Mouse (Mus musculus): ENCODE measurements around the gene Krt84.
"Not testable (repeated sequence)": the region's sequence is repeated elsewhere in the genome, so short reads cannot be mapped to it uniquely, and the experiment has no call there.

The Krt84 gene

GRCm38 (mm10) chr15:101532720-101533119, at the start of gene Krt84:
Krt84 (minus strand) TSS chr15:101532820.
- DNase-seq = no peak

DNA sequence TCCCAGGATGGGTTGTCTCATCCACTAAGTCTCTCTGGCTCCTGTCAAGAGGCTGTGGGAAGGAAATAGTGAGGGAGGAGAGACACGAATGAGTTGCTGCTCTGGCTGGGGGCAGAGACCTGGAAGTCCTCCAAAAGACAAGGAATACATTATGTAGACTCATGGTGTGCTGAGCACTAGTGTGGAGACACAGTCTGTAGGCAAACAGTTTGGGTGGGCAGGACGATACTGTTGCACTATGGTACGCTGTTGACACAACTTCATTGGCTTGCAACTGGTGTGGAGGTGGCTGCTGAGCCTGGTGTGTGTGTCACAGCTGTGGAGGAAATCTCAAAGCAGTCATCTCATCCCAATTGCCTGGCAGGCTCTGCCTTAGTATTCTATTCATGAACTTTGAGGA, 49.1 kb upstream of the Krt84 start:
- DNase-seq = no peak

DNA sequence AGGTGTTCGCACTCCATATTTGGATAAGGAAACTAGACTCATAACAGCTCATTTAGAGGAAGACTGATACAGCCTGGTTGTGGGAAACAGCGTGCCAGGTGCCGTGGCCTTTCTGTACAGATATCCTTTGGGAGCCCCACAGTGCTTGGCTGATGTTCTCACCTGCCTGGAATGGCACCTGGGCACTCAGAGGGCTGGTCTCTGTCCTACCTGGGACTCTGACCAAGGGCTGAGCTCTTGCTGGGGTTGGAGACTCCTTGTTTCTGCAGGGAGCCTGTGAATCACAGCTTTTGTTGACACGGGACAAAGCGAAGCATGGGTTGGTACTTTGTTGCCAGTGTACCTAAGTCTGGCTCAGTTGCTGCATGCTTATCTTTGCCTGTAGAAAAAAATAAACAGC, 42.9 kb upstream of the Krt84 start:
- DNase-seq = no peak

DNA sequence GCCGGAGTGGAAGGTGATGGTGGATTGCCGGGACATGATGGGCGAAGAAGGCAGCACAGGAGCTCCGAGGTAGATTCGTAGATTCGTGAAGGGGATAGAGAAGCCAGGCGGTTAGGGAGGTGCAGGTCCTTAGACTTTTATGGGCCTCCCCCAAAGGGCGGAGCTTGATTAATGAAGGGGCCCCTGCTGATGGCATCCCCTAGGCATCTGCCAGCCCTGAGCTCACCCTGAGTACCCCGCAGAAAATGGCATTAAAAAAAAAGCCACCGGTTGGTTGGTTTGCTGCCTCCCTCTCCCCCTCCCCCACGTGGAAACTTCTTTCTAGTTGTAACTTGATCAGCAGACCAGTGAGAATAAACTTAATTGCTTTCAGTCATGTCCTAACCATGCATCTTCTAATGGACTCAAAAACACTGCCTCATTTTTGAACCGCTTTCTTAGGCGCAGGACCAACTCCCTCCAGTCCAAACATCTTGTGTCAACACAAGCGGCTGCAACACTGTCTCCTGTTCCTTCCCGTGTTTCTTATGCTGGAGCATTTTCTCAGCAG, 41.3 kb upstream of the Krt84 start, which contains the start of gene Krt75:
Krt75 (minus strand) TSS at position 109 of the 550 bp plus-strand sequence.
- no peak for DNase-seq

GRCm38 (mm10) chr15:101567780-101568179, 35.2 kb upstream of the Krt84 start:
- no peak for DNase-seq

- no peak for DNase-seq
Observed at GRCm38 (mm10) chr15:101562850-101563249, 30.2 kb upstream of the Krt84 start, which contains the start of gene Krt90. Krt90 (minus strand) TSS chr15:101562950.

GRCm38 (mm10) chr15:101558034-101558646, 25.5 kb upstream of the Krt84 start:
- DNase-seq = no peak

- DNase-seq = peak; percentile 21 to 34
Observed at GRCm38 (mm10) chr15:101553169-101553568, 20.5 kb upstream of the Krt84 start.

DNA sequence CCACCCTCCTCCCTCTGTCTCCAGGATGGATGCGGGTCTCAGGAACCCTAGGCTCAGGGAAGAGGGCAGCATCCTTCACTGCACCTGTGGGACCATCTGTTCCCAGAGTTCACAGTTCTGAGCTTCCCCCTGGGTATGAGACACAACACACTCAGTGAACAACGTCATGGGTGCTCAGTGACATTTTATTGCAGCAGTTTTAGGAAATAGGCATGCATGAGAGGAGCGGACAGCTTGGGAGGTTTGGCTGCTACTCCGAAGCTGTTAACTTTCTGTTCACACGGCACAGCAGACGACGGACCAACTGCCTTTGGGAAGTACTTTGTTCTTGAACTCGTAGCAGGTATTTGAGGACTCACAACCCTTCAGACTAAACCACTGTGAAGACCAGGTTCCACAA, 19.6 kb upstream of the Krt84 start:
- DNase-seq = no peak

DNA sequence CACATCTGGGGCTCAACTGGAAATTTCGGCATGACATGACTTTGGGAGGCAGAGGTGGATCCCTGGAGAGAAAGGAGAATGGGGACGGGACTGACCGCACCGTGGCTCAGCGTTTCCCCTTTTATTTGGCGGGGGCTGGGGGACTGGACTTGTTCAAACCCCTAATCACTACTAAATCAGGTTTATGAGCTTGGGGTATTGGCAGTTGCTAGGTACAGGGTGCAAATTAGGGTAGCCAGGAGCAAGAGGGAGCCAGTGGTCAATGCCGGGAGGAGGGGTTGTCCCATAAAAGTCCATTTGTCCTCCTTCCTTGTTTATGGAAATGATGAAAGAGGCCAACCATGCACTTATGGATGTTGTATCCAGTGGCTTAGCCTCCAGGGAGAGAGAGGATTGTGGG, 17.9 kb upstream of the Krt84 start, which contains the start of gene Krt82:
Krt82 (minus strand) TSS at position 101 of the 400 bp plus-strand sequence.
- DNase-seq = no peak

DNA sequence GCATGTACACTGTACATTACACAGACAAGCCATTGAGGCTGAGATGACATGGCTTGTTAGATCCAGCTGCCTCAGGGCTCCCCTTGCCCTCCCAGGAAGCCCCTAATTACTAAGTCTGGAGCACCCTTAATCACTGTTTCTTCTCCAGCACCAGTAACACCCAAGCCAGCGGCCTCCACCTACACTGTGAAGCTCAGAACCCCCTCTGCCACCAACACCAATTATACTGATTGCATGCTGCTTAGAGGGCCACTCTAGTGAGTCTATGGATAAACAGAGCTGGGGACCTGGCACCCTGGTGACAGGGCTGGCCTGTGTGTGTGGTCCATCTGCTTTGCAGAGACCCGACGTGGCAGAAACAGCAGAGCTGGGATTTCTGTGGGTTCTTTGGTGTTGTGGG, 11.9 kb upstream of the Krt84 start:
- no peak for DNase-seq

GRCm38 (mm10) chr15:101542543-101542942, 9.9 kb upstream of the Krt84 start:
- DNase-seq = no peak

DNA sequence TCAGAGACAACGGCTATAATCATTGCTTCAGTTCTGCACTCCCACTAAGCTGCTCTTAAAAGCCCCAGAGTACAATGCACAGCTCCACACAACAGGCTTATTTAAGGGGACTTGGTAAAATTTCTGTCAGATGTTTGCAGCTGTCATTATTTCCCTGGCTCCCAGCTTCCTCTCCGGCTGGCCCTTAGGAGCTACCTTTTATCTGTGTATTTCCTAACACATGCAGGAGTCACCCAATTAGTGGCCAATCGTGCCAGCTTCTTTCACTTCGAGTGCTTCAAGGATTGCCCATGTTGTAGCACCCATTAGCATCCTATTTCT, 5.9 kb upstream of the Krt84 start:
- no peak for DNase-seq

- DNase-seq = no peak
Observed at GRCm38 (mm10) chr15:101537864-101538579, 5.4 kb upstream of the Krt84 start.

GRCm38 (mm10) chr15:101536054-101536850, 3.6 kb upstream of the Krt84 start:
- DNase-seq = no peak

DNA sequence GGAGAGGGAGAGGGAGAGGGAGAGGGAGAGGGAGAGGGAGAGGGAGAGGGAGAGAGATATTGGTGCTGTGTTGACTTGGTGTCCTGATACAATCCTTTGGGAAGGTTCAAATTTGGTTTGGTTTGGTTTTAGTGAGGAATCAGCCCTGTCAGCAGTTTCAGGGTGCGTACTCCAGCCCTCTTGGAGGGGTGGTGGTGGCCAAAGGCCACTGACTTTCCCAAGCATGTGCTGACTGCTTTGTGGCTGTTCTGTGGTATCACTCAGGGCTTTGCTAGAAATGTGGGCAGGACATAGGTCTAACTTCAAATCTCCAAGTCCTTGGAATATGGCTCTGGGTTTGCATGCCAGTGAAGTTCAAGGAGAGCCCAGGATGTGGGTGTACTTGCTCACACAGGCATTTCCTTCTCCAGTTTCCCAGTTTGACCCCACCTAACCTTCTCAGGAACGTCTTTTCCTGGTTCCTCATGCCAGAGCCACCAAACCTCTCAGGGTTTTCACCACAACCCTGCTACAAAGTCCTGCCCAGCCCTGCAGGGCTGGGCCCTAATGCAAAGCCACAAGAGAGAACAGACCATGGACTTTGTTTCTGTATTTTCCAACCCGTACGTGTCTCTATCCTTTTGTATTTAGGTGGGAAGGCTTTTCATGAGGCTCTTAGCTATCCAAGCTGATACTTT, 9.9 kb downstream of the Krt84 start:
- no peak for DNase-seq

- DNase-seq = no peak
Observed at GRCm38 (mm10) chr15:101519792-101520191, 12.8 kb downstream of the Krt84 start.

- DNase-seq = not testable (repeated sequence)
Observed at GRCm38 (mm10) chr15:101517161-101517560, 15.5 kb downstream of the Krt84 start, which contains the start of gene Gm49425. Gm49425 (minus strand) TSS chr15:101517261.

DNA sequence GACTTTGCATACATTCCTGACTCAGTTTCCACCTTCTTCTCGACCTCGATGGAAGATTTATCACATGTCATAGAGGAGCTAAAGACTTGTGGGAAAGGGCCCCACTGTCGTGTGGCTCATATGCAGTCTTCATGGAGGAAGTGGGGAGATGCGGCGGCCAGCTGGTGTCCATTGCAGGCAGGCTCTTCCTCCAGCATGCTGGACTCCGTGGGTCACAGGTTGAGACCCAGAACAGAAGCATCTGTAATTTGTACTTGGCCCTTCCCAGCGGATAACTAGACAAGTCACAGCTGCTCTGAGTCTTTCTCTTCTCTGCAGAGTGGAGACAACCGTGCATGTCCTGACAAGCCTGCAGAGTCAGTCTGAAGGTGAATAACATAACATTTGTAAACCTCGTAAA, 24.4 kb downstream of the Krt84 start:
- no peak for DNase-seq

- no peak for DNase-seq
Observed at GRCm38 (mm10) chr15:101506896-101507758, 25.5 kb downstream of the Krt84 start.

DNA sequence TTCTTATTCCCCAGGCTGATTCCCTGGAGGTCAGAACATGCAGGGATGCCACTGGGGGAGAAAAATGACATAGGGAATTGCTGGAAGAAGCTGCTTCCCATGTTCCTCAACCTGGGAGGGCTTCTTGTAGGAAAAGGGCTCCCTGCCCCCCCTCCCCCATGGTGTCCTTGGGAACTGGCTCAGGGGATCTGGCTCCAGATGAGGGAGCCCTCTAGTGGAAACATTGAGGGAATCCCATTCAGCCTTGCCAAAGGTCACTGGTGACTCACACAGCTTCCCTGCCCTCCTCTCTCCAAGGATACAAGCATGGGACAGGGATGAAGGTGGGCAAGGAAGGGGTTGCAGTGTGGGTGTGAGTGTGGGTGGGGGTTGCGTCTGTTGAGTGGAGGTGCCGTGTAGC, 35.4 kb downstream of the Krt84 start:
- DNase-seq = no peak

- no peak for DNase-seq
Observed at GRCm38 (mm10) chr15:101495266-101495665, 37.4 kb downstream of the Krt84 start.
